13 mouse cellular contexts compared by ENCODE assay signal in the genomic region with DNA sequence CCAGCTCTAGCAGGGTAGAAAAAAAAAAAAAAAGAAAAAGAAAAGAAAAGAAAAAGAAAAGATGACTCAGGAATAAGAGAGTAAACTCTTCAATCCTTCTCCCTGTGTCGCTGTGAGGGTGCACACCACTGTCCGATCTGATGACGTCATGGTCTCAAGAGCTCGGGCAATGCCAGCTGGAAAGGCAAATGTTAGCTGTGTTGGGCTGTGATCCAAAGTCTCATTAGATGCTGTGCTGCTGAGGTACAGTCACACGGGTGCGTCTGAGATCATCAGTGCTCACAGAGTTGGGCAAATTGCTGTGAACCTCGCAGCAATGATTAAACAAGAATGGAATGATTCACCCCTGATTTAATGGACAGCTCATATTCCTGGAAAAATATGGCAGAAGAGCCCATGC. TPM values are rescaled to one million over a fixed set of nuclear protein-coding genes. Genes with fewer than 3 reads are reported as not detected.
DNase-seq lines count a peak whose midpoint lies in the region; ATAC-seq lines count a peak whose summit lies in the region.
"Had no signal": no experiment of that assay in that cellular context is flagged by ENCODE, and none has a peak within 500 bp of the region (broad histone marks: within the 10 kb centered on the region; RNA-seq: fewer than 3 reads in every experiment).

No protein-coding gene starts in this region.

- ATAC-seq in kidney, embryonic 16.5 days (ENCODE audit: low FRiP score, low TSS enrichment): no peak
- no peak for ATAC-seq in inflammation-experienced regulatory T-cells, adult 6 months
- ATAC-seq: hindbrain, embryonic 16.5 days had no signal

- H3K36me3 ChIP-seq in kidney, embryonic 16.5 days (ENCODE audit: insufficient read depth, low read length): no peaks in the 10 kb centered on the region
- H3K36me3 ChIP-seq: embryonic facial prominence, embryonic 13.5 days had no signal

- H3K4me2 ChIP-seq in kidney, embryonic 16.5 days (replicated peaks; ENCODE audit: low read depth, low read length): no peak overlapping the region
- H3K4me2 ChIP-seq: embryonic facial prominence, embryonic 13.5 days; lung, embryonic 14.5 days; midbrain, embryonic 11.5 days had no signal

- no peak overlapping the region for H3K9ac ChIP-seq in kidney, embryonic 16.5 days (replicated peaks; ENCODE audit: low read length)
- H3K9ac ChIP-seq: embryonic facial prominence, embryonic 13.5 days; lung, embryonic 14.5 days had no signal

- H3K27me3 ChIP-seq in kidney, embryonic 16.5 days (ENCODE audit: insufficient read depth, low read length): no peaks in the 10 kb centered on the region
- H3K27me3 ChIP-seq: embryonic facial prominence, embryonic 13.5 days had no signal

- no peaks in the 10 kb centered on the region for H3K4me1 ChIP-seq in kidney, embryonic 16.5 days (ENCODE audit: insufficient read depth, low read length)
- H3K4me1 ChIP-seq: embryonic facial prominence, embryonic 13.5 days had no signal

- H3K9me3 ChIP-seq in kidney, embryonic 16.5 days (ENCODE audit: low read length): peaks cover 4% of the 10 kb centered on the region; the same call in 1 of the 2 replicates
- H3K9me3 ChIP-seq: embryonic facial prominence, embryonic 13.5 days had no signal

- no peak overlapping the region for H3K27ac ChIP-seq in kidney, embryonic 16.5 days (ENCODE audit: low read length)
- H3K27ac ChIP-seq: embryonic facial prominence, embryonic 13.5 days had no signal

- DNase-seq in adrenal gland, adult 2 months: peak; percentile 55
- no peak for DNase-seq in adrenal gland, postnatal 4 days (ENCODE audit: low spot score in 2 of 2)
- peak; percentile 13 for DNase-seq in kidney, adult 18-20 months
- peak; percentile 89 for DNase-seq in NIH3T3 (ENCODE audit: low read depth)
- peak; percentile 33 to 66 for DNase-seq in kidney, adult 8-10 months
- no peak for DNase-seq in embryo, embryonic 11 days
- DNase-seq: cerebellum, adult 11 months; lung, embryonic 14.5 days had no signal

- 82% methylated on average over 7 of the region's 7 CpGs for WGBS in kidney, embryonic 16.5 days

- H3K4me3 ChIP-seq in kidney, embryonic 16.5 days (ENCODE audit: low read length): no peak overlapping the region
- H3K4me3 ChIP-seq: embryonic facial prominence, embryonic 13.5 days had no signal

RNA-seq across cellular contexts. Expression of gene Ptgr2, which starts 6.1 kb away (rescaled TPM):
- total RNA-seq in adrenal gland, adult 2 months (2021): 10 to 100 TPM; 75.1 to 99.4 TPM
- 4.2 and 7.6 TPM in 2 replicates for polyA plus RNA-seq in adrenal gland, adult 2 months (2012; rRNA removed)
- total RNA-seq in adrenal gland, postnatal 4 days (2021): 10 to 100 TPM; 57.3 to 66.2 TPM
- 32.5 and 34.8 TPM in 2 replicates for polyA plus RNA-seq in kidney, embryonic 16.5 days (2015; fragmentation: Nextera tagmentation; extraction: Ambion mirVana)
- 10 to 100 TPM; 39.1 to 48.8 (median 47.6) TPM for polyA plus RNA-seq in inflammation-experienced regulatory T-cells, adult 6 months (2017; shearing (Covaris generic))

RNA-seq across cellular contexts. Expression of gene Zfp410, which starts 37.8 kb away (rescaled TPM):
- 10 to 100 TPM; 26.4 to 39.6 TPM for total RNA-seq in adrenal gland, adult 2 months (2021)
- 8.3 and 11.5 TPM in 2 replicates for polyA plus RNA-seq in adrenal gland, adult 2 months (2012; rRNA removed)
- total RNA-seq in adrenal gland, postnatal 4 days (2021): 10 to 100 TPM; 64.6 to 68.9 TPM
- 85.5 and 93.7 TPM in 2 replicates for polyA plus RNA-seq in kidney, embryonic 16.5 days (2015; fragmentation: Nextera tagmentation; extraction: Ambion mirVana)
- 10 to 100 TPM; 48.6 to 67.0 (median 55.4) TPM for polyA plus RNA-seq in inflammation-experienced regulatory T-cells, adult 6 months (2017; shearing (Covaris generic))

Comparison
In these comparisons a context has a peak if more than half of its experiments do, and no peak if none do; other contexts are left out.
1. DNase-seq: peak in adrenal gland, adult 2 months (single experiment), kidney, adult 18-20 months (single experiment), NIH3T3 (single experiment) and kidney, adult 8-10 months (2 of 2); none in adrenal gland, postnatal 4 days (0 of 2) and embryo, embryonic 11 days (single experiment).